Mouse (Mus musculus): ENCODE data around the gene Mcrip2. TPM values are rescaled to one million over a fixed set of nuclear protein-coding genes. Genes with fewer than 3 reads are reported as not detected.

Mcrip2 gene
- total and polyA plus RNA-seq, 3 experiments = 1.4 to 16.1 (median 1.7) TPM

DNA sequence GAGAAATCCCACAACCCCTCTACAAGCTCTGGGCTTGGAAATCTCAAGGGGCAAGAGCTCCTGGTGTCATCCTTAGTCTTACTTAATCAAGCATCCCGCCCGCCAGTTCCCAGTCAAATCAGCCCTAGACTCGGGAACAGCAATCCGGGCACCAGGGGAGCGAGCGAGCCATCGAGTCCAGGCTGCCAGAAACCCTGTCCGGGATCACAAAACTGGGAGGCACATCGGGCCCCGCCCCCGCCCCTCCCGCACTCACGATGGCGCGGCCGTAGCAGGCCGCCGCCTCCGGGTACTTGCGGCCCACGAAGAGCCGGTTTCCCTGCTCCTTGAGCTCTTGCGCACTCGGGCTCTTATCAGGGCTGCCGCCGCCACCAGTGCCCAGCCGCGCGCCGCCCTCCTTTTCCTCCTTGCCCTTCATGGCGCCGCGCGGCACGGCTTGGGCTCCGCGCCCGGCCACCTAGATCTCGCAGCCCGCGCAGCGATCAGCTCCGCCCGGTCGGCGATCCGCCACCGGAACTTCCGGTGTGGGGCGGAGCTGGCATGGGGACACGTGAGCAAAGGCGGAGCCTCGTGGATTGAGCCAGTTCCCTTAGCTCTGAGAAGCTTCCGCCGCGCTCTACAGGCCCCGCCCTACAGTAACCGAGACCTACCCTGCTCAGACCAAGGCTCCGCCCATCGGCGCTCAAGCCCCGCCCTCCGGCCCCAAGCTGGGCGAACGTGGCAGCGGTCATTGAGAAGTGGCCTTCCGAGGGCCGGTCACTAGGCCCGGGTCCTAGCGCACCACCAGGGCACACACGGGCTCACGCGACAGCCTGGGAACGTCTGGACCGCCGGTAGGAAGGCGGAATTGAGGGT, 35.9 kb downstream of the Mcrip2 start (continued):
- TF ChIP-seq MAFK (IDR thresholded peaks at IDR 0.05; ENCODE audit: insufficient replicate concordance, low read length) (no peak), POLR2A (IDR thresholded peaks at IDR 0.05; ENCODE audit: low read depth, low read length) (peak; percentile 90), USF1 (IDR thresholded peaks at IDR 0.05; ENCODE audit: low read depth, low read length) (peak; percentile 92), TCF12 (IDR thresholded peaks at IDR 0.05; ENCODE audit: low read depth, low read length) (peak; percentile 59), TBP (conservative IDR thresholded peaks at IDR 0.05; ENCODE audit: low read depth, low read length) (no peak; the same call in 1 of the 2 replicates), BHLHE40 (IDR thresholded peaks at IDR 0.05; ENCODE audit: low read depth, low read length) (peak; percentile 94), ZMIZ1 (IDR thresholded peaks at IDR 0.05; ENCODE audit: low read depth, low read length) (peak; percentile 90)

GRCm38 (mm10) chr17:25831451-25832281, 36.9 kb downstream of the Mcrip2 start:
- in situ Hi-C loops (cut with MboI; ENCODE audit: low pct_ligation_motif_present, low pct_unique_long_range_greater_than_20kb, low sequenced_read_pairs) (no loop called here), dilution Hi-C loops (cut with MboI; ENCODE audit: extremely low pct_ligation_motif_present, extremely low pct_unique_long_range_greater_than_20kb, low sequenced_read_pairs) (no loop called here)
- no peaks in the 10 kb centered on the region for H3K9me3 ChIP-seq (replicated peaks; ENCODE audit: low read length)
- H3K27me3 ChIP-seq (replicated peaks) = no peaks in the 10 kb centered on the region
- TF ChIP-seq IRF4 (IDR thresholded peaks at IDR 0.05; ENCODE audit: low read depth, low read length) = no peak
- TF ChIP-seq RCOR1 (conservative IDR thresholded peaks at IDR 0.05; ENCODE audit: low read depth, low read length) = no peak
- TF ChIP-seq NELFE (IDR thresholded peaks at IDR 0.05; ENCODE audit: low read depth, low read length) = no peak
- TF ChIP-seq MEF2A (IDR thresholded peaks at IDR 0.05; ENCODE audit: borderline replicate concordance, low read depth, low read length) = no peak
- TF ChIP-seq SIN3A (IDR thresholded peaks at IDR 0.05; ENCODE audit: low read length) = no peak
- TF ChIP-seq MAX (IDR thresholded peaks at IDR 0.05; ENCODE audit: low read length) = no peak
- no peak for TF ChIP-seq NRF1 (IDR thresholded peaks at IDR 0.05; ENCODE audit: low read depth, low read length)
- no peak for TF ChIP-seq KAT2A (IDR thresholded peaks at IDR 0.05; ENCODE audit: insufficient replicate concordance, low read length)
- no peak for TF ChIP-seq SMC3 (IDR thresholded peaks at IDR 0.05; ENCODE audit: low read depth, low read length)
- no peak for TF ChIP-seq CHD1 (IDR thresholded peaks at IDR 0.05; ENCODE audit: low read depth, low read length)
- no peak for TF ChIP-seq RAD21 (IDR thresholded peaks at IDR 0.05; ENCODE audit: low read depth, low read length)
- TF ChIP-seq ZC3H11A (IDR thresholded peaks at IDR 0.05; ENCODE audit: low read depth, low read length) = no peak
- TF ChIP-seq PAX5 (IDR thresholded peaks at IDR 0.05; ENCODE audit: low read length) = no peak
- no peak for TF ChIP-seq ELF1 (IDR thresholded peaks at IDR 0.05; ENCODE audit: low read depth, low read length)
- no peak for TF ChIP-seq JUND (conservative IDR thresholded peaks at IDR 0.05; ENCODE audit: low read depth, low read length)
- peak overlapping the region; percentile 71 to 81 (median 80) for H3K4me3 ChIP-seq (replicated peaks in 1 of 3; ENCODE audit: low read depth in 2 of 3, low read length in 2 of 3, poor library complexity in 1 of 3)
- H3K79me2 ChIP-seq (replicated peaks; ENCODE audit: control insufficient read depth, extremely low read depth, insufficient read depth, poor library complexity, severe bottlenecking) = peaks cover 14% of the 10 kb centered on the region
- peaks cover 56 to 77% of the 10 kb centered on the region in 2 experiments for H3K36me3 ChIP-seq (replicated peaks in 1 of 2; ENCODE audit: control insufficient read depth in 1 of 2, insufficient read depth in 1 of 2, low read length in 1 of 2)
- H3K27ac ChIP-seq (ENCODE audit: insufficient read depth, low read depth) = no peak overlapping the region
- H3K4me2 ChIP-seq (ENCODE audit: insufficient read depth, low read depth, poor library complexity, severe bottlenecking) = peak overlapping the region; percentile 85
- no peak for DNase-seq (ENCODE audit: extremely low read depth)
- H3K4me1 ChIP-seq (ENCODE audit: control insufficient read depth in 1 of 2, insufficient read depth in 2 of 2) = peaks cover 23 to 48% of the 10 kb centered on the region in 2 experiments
- H3K9ac ChIP-seq (ENCODE audit: insufficient read depth, low read depth) = peak overlapping the region; percentile 90
